Mouse (Mus musculus): Measurements from ENCODE around the gene Gsto2.

Gene Gsto2

GRCm38 (mm10) chr19:47886617-47887016, 21.3 kb downstream of the Gsto2 start:
- ATAC-seq (ENCODE audit: insufficient number of reproducible peaks, low FRiP score, low TSS enrichment): no peak

- no peak for ATAC-seq (ENCODE audit: insufficient number of reproducible peaks, low FRiP score, low TSS enrichment)
These were observed 22.1 kb downstream of the Gsto2 start for GRCm38 (mm10) chr19:47887417-47887816.

- ATAC-seq (ENCODE audit: insufficient number of reproducible peaks, low FRiP score, low TSS enrichment): no peak
These were observed 22.7 kb downstream of the Gsto2 start for GRCm38 (mm10) chr19:47888037-47888436.

- ATAC-seq (ENCODE audit: insufficient number of reproducible peaks, low FRiP score, low TSS enrichment): no peak
These were observed 25.3 kb downstream of the Gsto2 start for GRCm38 (mm10) chr19:47890489-47891130.

GRCm38 (mm10) chr19:47891562-47892312, 26.4 kb downstream of the Gsto2 start:
- no peak for ATAC-seq (ENCODE audit: insufficient number of reproducible peaks, low FRiP score, low TSS enrichment)

- no peak for ATAC-seq (ENCODE audit: insufficient number of reproducible peaks, low FRiP score, low TSS enrichment)
These were observed 27.8 kb downstream of the Gsto2 start for GRCm38 (mm10) chr19:47893092-47893491.

GRCm38 (mm10) chr19:47898472-47899079, 33.2 kb downstream of the Gsto2 start:
- ATAC-seq (ENCODE audit: insufficient number of reproducible peaks, low FRiP score, low TSS enrichment): no peak

- ATAC-seq (ENCODE audit: insufficient number of reproducible peaks, low FRiP score, low TSS enrichment): no peak
These were observed 34.7 kb downstream of the Gsto2 start for GRCm38 (mm10) chr19:47900012-47900411.

GRCm38 (mm10) chr19:47900558-47900957, 35.2 kb downstream of the Gsto2 start:
- no peak for ATAC-seq (ENCODE audit: insufficient number of reproducible peaks, low FRiP score, low TSS enrichment)

GRCm38 (mm10) chr19:47902316-47903201, 37.2 kb downstream of the Gsto2 start:
- no peak for ATAC-seq (ENCODE audit: insufficient number of reproducible peaks, low FRiP score, low TSS enrichment)

- no peak for ATAC-seq (ENCODE audit: insufficient number of reproducible peaks, low FRiP score, low TSS enrichment)
These were observed 38.3 kb downstream of the Gsto2 start for GRCm38 (mm10) chr19:47903679-47904078.

GRCm38 (mm10) chr19:47905081-47905480, 39.7 kb downstream of the Gsto2 start:
- no peak for ATAC-seq (ENCODE audit: insufficient number of reproducible peaks, low FRiP score, low TSS enrichment)

- ATAC-seq (ENCODE audit: insufficient number of reproducible peaks, low FRiP score, low TSS enrichment): no peak
These were observed 40.3 kb downstream of the Gsto2 start for GRCm38 (mm10) chr19:47905603-47906002.

GRCm38 (mm10) chr19:47907596-47907995, 42.3 kb downstream of the Gsto2 start:
- no peak for ATAC-seq (ENCODE audit: insufficient number of reproducible peaks, low FRiP score, low TSS enrichment)

- no peak for ATAC-seq (ENCODE audit: insufficient number of reproducible peaks, low FRiP score, low TSS enrichment)
These were observed 43.6 kb downstream of the Gsto2 start for GRCm38 (mm10) chr19:47908961-47909371.

GRCm38 (mm10) chr19:47909387-47910116, 44.2 kb downstream of the Gsto2 start:
- no peak for ATAC-seq (ENCODE audit: insufficient number of reproducible peaks, low FRiP score, low TSS enrichment)

- ATAC-seq (ENCODE audit: insufficient number of reproducible peaks, low FRiP score, low TSS enrichment): no peak
These were observed 44.8 kb downstream of the Gsto2 start for GRCm38 (mm10) chr19:47910117-47910618.

GRCm38 (mm10) chr19:47910751-47911150, 45.4 kb downstream of the Gsto2 start:
- ATAC-seq (ENCODE audit: insufficient number of reproducible peaks, low FRiP score, low TSS enrichment): no peak

GRCm38 (mm10) chr19:47913344-47913743, 48.0 kb downstream of the Gsto2 start:
- no peak for ATAC-seq (ENCODE audit: insufficient number of reproducible peaks, low FRiP score, low TSS enrichment)

GRCm38 (mm10) chr19:47914191-47914590, 48.9 kb downstream of the Gsto2 start:
- no peak for ATAC-seq (ENCODE audit: insufficient number of reproducible peaks, low FRiP score, low TSS enrichment)
